Mouse (Mus musculus): Measurements from ENCODE around the gene Ppfibp1.

GRCm38 (mm10) chr6:146994236-146994635 is 105.9 kb downstream of the Ppfibp1 start:
- TF ChIP-seq CTCF (IDR thresholded peaks at IDR 0.05; ENCODE audit: low read depth, low read length) (no peak), POLR2A (IDR thresholded peaks at IDR 0.05; ENCODE audit: insufficient read depth, low read length) (no peak)
